Mouse (Mus musculus) subcutaneous adipose tissue, adult 2 months (tissue): ENCODE data around the gene Slc26a11. TPM values are rescaled to one million over a fixed set of nuclear protein-coding genes. Genes with fewer than 3 reads are reported as not detected.

ENCODE experiments used
- polyA plus RNA-seq: library from polyadenylated mRNA; depleted of rRNA; stranded (reverse); fragments of >200 nt; gene quantifications from 2 replicates; pipeline ENCODE4 v1.2.3, GENCODE M21; 2012; ENCODE audit warnings: low replicate concordance; rRNA removed

The Slc26a11 gene
- 21.1 and 27.0 TPM in 2 replicates for polyA plus RNA-seq

DNA sequence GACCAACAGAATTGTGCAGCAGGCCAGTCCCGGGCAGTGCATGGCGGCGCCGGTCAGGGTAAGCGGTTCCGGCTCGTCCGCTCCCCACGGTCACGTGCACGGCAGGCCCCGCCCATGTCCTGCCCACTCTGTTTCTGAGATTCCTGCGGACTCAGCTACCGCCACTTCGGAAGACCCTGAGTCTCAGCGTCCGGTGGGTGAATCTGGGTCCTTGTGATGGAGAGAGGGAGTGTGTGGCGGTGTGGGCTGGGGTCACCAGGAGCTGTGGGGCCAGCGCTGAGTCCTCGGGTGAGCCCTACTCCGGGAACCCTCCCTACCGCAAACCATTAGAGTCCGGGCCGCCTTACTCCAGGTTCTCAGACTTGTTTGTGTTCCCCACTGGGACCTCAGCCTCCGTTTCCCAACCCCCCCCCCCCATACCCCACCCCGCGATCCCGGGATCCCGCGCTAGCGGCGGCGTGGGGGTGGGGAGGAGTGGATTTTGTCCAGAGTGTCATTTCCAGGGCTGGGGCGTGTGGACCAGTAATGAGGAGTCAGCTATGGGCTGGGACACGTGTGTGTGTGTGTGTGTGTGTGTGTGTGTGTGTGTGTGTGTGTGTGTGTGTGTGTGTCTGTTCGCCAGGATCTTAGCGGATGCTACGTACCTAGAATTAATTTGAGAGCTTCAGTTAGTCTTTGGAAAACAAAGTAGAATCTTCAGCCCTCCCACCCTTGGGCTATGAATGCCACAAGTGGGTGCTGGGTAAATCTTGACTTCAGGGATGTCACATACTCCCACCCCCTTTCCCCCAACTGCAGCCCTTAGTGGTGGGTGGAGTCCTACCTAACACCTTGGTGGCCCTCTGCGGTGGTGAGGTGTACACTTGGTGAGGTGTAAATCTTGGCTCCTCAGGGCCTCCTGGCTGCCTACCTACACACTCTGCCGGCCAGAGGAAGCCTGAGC is at the start of gene Slc26a11, which contains the start of gene Sgsh:
Slc26a11 (plus strand) TSS at position 115 of the 943 bp plus-strand sequence.
Sgsh (minus strand) TSS at position 94 of the 943 bp plus-strand sequence.

DNA sequence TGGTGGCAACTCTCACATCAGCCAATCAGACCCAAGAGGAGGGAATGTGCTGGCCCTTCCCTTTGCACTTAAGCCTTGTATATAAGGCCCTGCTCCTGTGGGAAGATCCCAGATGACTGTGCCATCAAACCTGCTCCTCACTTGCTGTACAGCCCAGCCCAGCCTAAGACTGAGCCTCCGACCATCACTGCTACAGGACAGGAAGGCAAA is 47.8 kb upstream of the Slc26a11 start, which contains the start of gene Card14:
Card14 (plus strand) TSS at position 111 of the 210 bp plus-strand sequence.

DNA sequence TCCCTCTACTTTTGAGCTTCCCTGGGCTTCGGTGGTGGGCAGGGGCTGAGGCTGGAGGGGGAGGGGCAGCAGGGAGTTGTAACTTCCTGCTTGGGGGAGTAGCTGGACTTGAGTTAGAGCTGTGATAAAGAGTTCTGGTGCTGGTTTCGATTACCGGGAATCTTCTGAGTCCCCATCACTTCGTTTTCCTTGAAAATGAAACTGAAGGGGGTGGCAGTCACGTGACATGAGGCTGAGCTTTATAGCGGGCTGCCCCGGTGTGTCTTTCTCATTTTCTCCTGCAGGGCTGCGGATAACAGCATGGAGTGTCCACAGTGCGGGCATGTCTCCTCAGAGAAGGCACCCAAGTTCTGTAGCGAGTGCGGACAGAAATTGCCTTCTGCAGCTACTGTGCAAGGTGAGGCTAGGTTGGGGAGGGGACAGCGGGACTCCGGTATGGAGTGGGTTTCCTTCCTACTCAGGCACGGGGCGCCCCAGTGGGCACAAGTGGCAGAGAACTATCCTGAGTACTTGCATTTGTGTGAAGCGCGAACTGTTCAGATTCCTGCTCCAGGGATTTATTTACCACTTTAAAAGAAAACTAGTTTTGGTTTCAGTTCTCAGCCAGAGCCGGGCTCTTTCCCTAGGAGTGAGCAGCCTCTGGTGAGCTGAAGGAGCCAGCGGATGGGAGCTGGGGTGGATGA is 37.6 kb downstream of the Slc26a11 start, which contains the start of gene Rnf213:
Rnf213 (plus strand) TSS at position 301 of the 683 bp plus-strand sequence.

Other genes starting within 250 kb of the Slc26a11 start
- 11.2 and 26.1 TPM in 2 replicates for gene Tbc1d16, start 127.1 kb upstream of the Slc26a11 start, polyA plus RNA-seq
- gene Ccdc40, start 127.0 kb upstream of the Slc26a11 start, polyA plus RNA-seq = 0.20 and 1.8 TPM in 2 replicates
- gene Gaa, start 87.7 kb upstream of the Slc26a11 start, polyA plus RNA-seq = 180 and 243 TPM in 2 replicates
- gene Eif4a3, start 55.5 kb upstream of the Slc26a11 start, polyA plus RNA-seq = 83.2 and 127 TPM in 2 replicates
- 0.27 and 0.53 TPM in 2 replicates for gene Card14, start 47.8 kb upstream of the Slc26a11 start, polyA plus RNA-seq
- gene Sgsh, start within 50 bp of the Slc26a11 start, polyA plus RNA-seq = 34.0 and 43.9 TPM in 2 replicates
- gene Rnf213, start 37.5 kb downstream of the Slc26a11 start, polyA plus RNA-seq = 33.5 and 46.4 TPM in 2 replicates
- gene Endov, start 135.8 kb downstream of the Slc26a11 start, polyA plus RNA-seq = 18.2 and 26.6 TPM in 2 replicates
- gene Nptx1, start 192.2 kb downstream of the Slc26a11 start, polyA plus RNA-seq = 0.17 and 7.0 TPM in 2 replicates
- 25.8 and 35.7 TPM in 2 replicates for gene Rptor, start 247.3 kb downstream of the Slc26a11 start, polyA plus RNA-seq